Mouse (Mus musculus): Measurements from ENCODE around the gene A430005L14Rik. TPM values are rescaled to one million over a fixed set of nuclear protein-coding genes. Genes with fewer than 3 reads are reported as not detected.

A430005L14Rik gene
- polyA plus RNA-seq, 1 experiment = 39.8 TPM

GRCm38 (mm10) chr4:153928772-153929299 lies 28.2 kb upstream of the A430005L14Rik start:
- H3K36me3 ChIP-seq (ENCODE audit: control insufficient read depth, insufficient read depth, low read length) = no peaks in the 10 kb centered on the region
- H3K27ac ChIP-seq (ENCODE audit: control insufficient read depth, insufficient read depth, low read length) = no peak overlapping the region
- no peak overlapping the region for H3K4me3 ChIP-seq (ENCODE audit: control insufficient read depth, insufficient read depth, low read length)
- H3K4me1 ChIP-seq (replicated peaks; ENCODE audit: control insufficient read depth, insufficient read depth, low read length) = no peaks in the 10 kb centered on the region
- no peaks in the 10 kb centered on the region for H3K27me3 ChIP-seq (ENCODE audit: control insufficient read depth, insufficient read depth, low read length)
- DNase-seq = no peak
- TF ChIP-seq POLR2A (IDR thresholded peaks at IDR 0.05; ENCODE audit: control insufficient read depth, extremely low read depth, insufficient read depth, low read length, poor library complexity) (no peak), CTCF (IDR thresholded peaks at IDR 0.05; ENCODE audit: borderline replicate concordance, control insufficient read depth, extremely low read depth, insufficient read depth, low read length, poor library complexity) (no peak)
- 90% methylated on average over 11 of the region's 11 CpGs for WGBS

GRCm38 (mm10) chr4:153929425-153929824 lies 27.6 kb upstream of the A430005L14Rik start:
- Histone ChIP-seq H3K27me3 (ENCODE audit: control insufficient read depth, insufficient read depth, low read length) (no peaks in the 10 kb centered on the region), H3K27ac (ENCODE audit: control insufficient read depth, insufficient read depth, low read length) (no peak overlapping the region), H3K36me3 (ENCODE audit: control insufficient read depth, insufficient read depth, low read length) (no peaks in the 10 kb centered on the region), H3K4me3 (ENCODE audit: control insufficient read depth, insufficient read depth, low read length) (no peak overlapping the region), H3K4me1 (replicated peaks; ENCODE audit: control insufficient read depth, insufficient read depth, low read length) (no peaks in the 10 kb centered on the region)
- DNase-seq = no peak
- TF ChIP-seq POLR2A (IDR thresholded peaks at IDR 0.05; ENCODE audit: control insufficient read depth, extremely low read depth, insufficient read depth, low read length, poor library complexity) (no peak), CTCF (IDR thresholded peaks at IDR 0.05; ENCODE audit: borderline replicate concordance, control insufficient read depth, extremely low read depth, insufficient read depth, low read length, poor library complexity) (no peak)
- WGBS = 66% methylated on average over 10 of the region's 10 CpGs

GRCm38 (mm10) chr4:153929921-153930320 lies 27.1 kb upstream of the A430005L14Rik start:
- 78% methylated on average over 4 of the region's 4 CpGs for WGBS
- no peak for DNase-seq
- no peaks in the 10 kb centered on the region for H3K27me3 ChIP-seq (ENCODE audit: control insufficient read depth, insufficient read depth, low read length)
- H3K4me1 ChIP-seq (replicated peaks; ENCODE audit: control insufficient read depth, insufficient read depth, low read length) = no peaks in the 10 kb centered on the region
- H3K27ac ChIP-seq (ENCODE audit: control insufficient read depth, insufficient read depth, low read length) = no peak overlapping the region
- no peak overlapping the region for H3K4me3 ChIP-seq (ENCODE audit: control insufficient read depth, insufficient read depth, low read length)
- TF ChIP-seq POLR2A (IDR thresholded peaks at IDR 0.05; ENCODE audit: control insufficient read depth, extremely low read depth, insufficient read depth, low read length, poor library complexity) = no peak
- TF ChIP-seq CTCF (IDR thresholded peaks at IDR 0.05; ENCODE audit: borderline replicate concordance, control insufficient read depth, extremely low read depth, insufficient read depth, low read length, poor library complexity) = no peak
- no peaks in the 10 kb centered on the region for H3K36me3 ChIP-seq (ENCODE audit: control insufficient read depth, insufficient read depth, low read length)

- TF ChIP-seq CTCF (IDR thresholded peaks at IDR 0.05; ENCODE audit: borderline replicate concordance, control insufficient read depth, extremely low read depth, insufficient read depth, low read length, poor library complexity) (no peak), POLR2A (IDR thresholded peaks at IDR 0.05; ENCODE audit: control insufficient read depth, extremely low read depth, insufficient read depth, low read length, poor library complexity) (no peak)
- H3K27ac ChIP-seq (ENCODE audit: control insufficient read depth, insufficient read depth, low read length) = no peak overlapping the region
- DNase-seq = no peak
- no peaks in the 10 kb centered on the region; the same call in 1 of the 2 replicates for H3K27me3 ChIP-seq (ENCODE audit: control insufficient read depth, insufficient read depth, low read length)
- no peak overlapping the region for H3K4me3 ChIP-seq (ENCODE audit: control insufficient read depth, insufficient read depth, low read length)
- WGBS = 40% methylated on average over 4 of the region's 4 CpGs
- H3K36me3 ChIP-seq (ENCODE audit: control insufficient read depth, insufficient read depth, low read length) = no peaks in the 10 kb centered on the region
- H3K4me1 ChIP-seq (replicated peaks; ENCODE audit: control insufficient read depth, insufficient read depth, low read length) = no peaks in the 10 kb centered on the region
Observed at GRCm38 (mm10) chr4:153943243-153943642, 13.8 kb upstream of the A430005L14Rik start.

GRCm38 (mm10) chr4:153944261-153944660 lies 12.8 kb upstream of the A430005L14Rik start:
- WGBS = 21% methylated on average over 6 of the region's 6 CpGs
- DNase-seq = no peak
- H3K27me3 ChIP-seq (ENCODE audit: control insufficient read depth, insufficient read depth, low read length) = no peaks in the 10 kb centered on the region; the same call in 1 of the 2 replicates
- no peak for TF ChIP-seq CTCF (IDR thresholded peaks at IDR 0.05; ENCODE audit: borderline replicate concordance, control insufficient read depth, extremely low read depth, insufficient read depth, low read length, poor library complexity)
- TF ChIP-seq POLR2A (IDR thresholded peaks at IDR 0.05; ENCODE audit: control insufficient read depth, extremely low read depth, insufficient read depth, low read length, poor library complexity) = no peak
- H3K4me1 ChIP-seq (replicated peaks; ENCODE audit: control insufficient read depth, insufficient read depth, low read length) = no peaks in the 10 kb centered on the region
- H3K36me3 ChIP-seq (ENCODE audit: control insufficient read depth, insufficient read depth, low read length) = no peaks in the 10 kb centered on the region
- no peak overlapping the region for H3K4me3 ChIP-seq (ENCODE audit: control insufficient read depth, insufficient read depth, low read length)
- H3K27ac ChIP-seq (ENCODE audit: control insufficient read depth, insufficient read depth, low read length) = no peak overlapping the region

GRCm38 (mm10) chr4:153945741-153946140 lies 11.3 kb upstream of the A430005L14Rik start:
- no peaks in the 10 kb centered on the region for H3K36me3 ChIP-seq (ENCODE audit: control insufficient read depth, insufficient read depth, low read length)
- no peak overlapping the region for H3K27ac ChIP-seq (ENCODE audit: control insufficient read depth, insufficient read depth, low read length)
- H3K27me3 ChIP-seq (ENCODE audit: control insufficient read depth, insufficient read depth, low read length) = no peaks in the 10 kb centered on the region; the same call in 1 of the 2 replicates
- DNase-seq = no peak
- TF ChIP-seq CTCF (IDR thresholded peaks at IDR 0.05; ENCODE audit: borderline replicate concordance, control insufficient read depth, extremely low read depth, insufficient read depth, low read length, poor library complexity) = no peak
- no peak for TF ChIP-seq POLR2A (IDR thresholded peaks at IDR 0.05; ENCODE audit: control insufficient read depth, extremely low read depth, insufficient read depth, low read length, poor library complexity)
- H3K4me3 ChIP-seq (ENCODE audit: control insufficient read depth, insufficient read depth, low read length) = no peak overlapping the region
- no peaks in the 10 kb centered on the region for H3K4me1 ChIP-seq (replicated peaks; ENCODE audit: control insufficient read depth, insufficient read depth, low read length)
- 87% methylated on average over 6 of the region's 6 CpGs for WGBS

GRCm38 (mm10) chr4:153950372-153950771 lies 6.7 kb upstream of the A430005L14Rik start:
- DNase-seq = no peak
- 80% methylated on average over 2 of the region's 2 CpGs for WGBS
- TF ChIP-seq POLR2A (IDR thresholded peaks at IDR 0.05; ENCODE audit: control insufficient read depth, extremely low read depth, insufficient read depth, low read length, poor library complexity) = no peak
- no peak for TF ChIP-seq CTCF (IDR thresholded peaks at IDR 0.05; ENCODE audit: borderline replicate concordance, control insufficient read depth, extremely low read depth, insufficient read depth, low read length, poor library complexity)

More at GRCm38 (mm10) chr4:153950372-153950771, 6.7 kb upstream of the A430005L14Rik start:
- Histone ChIP-seq H3K4me3 (ENCODE audit: control insufficient read depth, insufficient read depth, low read length) (no peak overlapping the region), H3K27me3 (ENCODE audit: control insufficient read depth, insufficient read depth, low read length) (no peaks in the 10 kb centered on the region), H3K36me3 (ENCODE audit: control insufficient read depth, insufficient read depth, low read length) (no peaks in the 10 kb centered on the region), H3K4me1 (replicated peaks; ENCODE audit: control insufficient read depth, insufficient read depth, low read length) (no peaks in the 10 kb centered on the region), H3K27ac (ENCODE audit: control insufficient read depth, insufficient read depth, low read length) (no peak overlapping the region)
